Mouse (Mus musculus) gastrocnemius, postnatal 25 days (tissue): ENCODE data around the gene Gm9999. TPM values are rescaled to one million over a fixed set of nuclear protein-coding genes. Genes with fewer than 3 reads are reported as not detected.
A peak's percentile ranks its signal among the peaks of the same experiment; 100 is the strongest.
"Not testable (repeated sequence)": the region's sequence is repeated elsewhere in the genome, so short reads cannot be mapped to it uniquely, and the experiment has no call there.

Experiments
- DNase-seq: peaks from one replicate; pipeline ENCODE4 v3.0.0; 2022
- total RNA-seq, 2 experiments: library from RNA; stranded (reverse); gene quantifications; 1 replicate in 1 of 2; 2 replicates in 1 of 2; pipeline ENCODE4 v1.2.3; 2021

Gm9999 gene
- total RNA-seq, 2 experiments from 2014 or later = not detected

- DNase-seq = no peak
Measured at GRCm38 (mm10) chr7:46999983-47000643, 16.7 kb downstream of the Gm9999 start.

DNA sequence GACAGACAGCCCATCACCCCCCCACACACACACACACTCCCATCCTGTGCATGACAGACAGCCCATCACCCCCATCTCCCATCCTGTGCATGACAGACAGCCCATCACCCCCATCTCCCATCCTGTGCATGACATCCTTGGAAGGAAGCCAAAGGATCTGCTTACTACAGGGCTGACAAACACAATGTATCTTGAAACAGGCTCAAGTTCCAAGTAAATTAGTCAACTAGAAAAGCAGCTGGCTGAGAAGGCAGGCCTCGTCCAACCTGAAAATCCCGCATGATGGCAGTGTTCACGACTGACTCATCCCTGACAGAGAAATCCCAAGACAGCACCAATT lies 17.2 kb downstream of the Gm9999 start:
- DNase-seq = no peak

DNA sequence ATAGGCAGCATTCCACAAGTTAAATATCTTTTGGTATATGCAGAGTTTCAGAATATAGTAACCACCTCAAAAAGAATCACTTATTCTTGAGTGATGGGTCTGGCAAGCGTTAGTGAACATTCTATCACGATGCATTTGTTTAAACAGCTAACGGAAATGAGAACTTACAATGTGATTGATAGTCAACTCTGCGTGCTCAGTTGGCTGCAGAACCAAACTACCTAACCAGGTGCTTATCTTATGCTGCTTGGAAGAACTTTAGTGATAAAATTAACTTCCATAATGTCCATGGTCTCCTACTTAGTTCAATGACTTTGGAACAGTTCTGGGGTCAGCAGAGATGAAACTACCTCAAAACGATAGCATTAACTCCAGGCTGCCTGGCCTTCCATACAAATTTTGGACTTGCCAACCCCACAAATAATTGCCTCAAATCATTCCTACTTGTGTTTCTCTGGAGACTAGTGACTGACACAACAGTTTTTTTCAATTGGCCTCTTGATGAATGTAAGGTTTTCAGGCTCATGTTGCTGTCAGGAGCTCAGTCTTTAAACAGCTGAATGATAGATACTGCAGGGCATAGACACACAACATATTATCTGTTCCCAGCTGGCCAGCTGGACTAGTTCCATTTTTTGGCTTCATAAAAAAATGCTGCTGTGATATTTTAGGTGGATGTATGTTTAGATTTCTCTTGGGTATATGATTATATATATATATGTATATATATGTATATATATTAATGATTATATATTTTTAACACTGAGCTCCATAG lies 17.9 kb downstream of the Gm9999 start:
- DNase-seq = no peak

GRCm38 (mm10) chr7:47001900-47002275 lies 18.5 kb downstream of the Gm9999 start:
- DNase-seq = no peak

GRCm38 (mm10) chr7:47003411-47004115 lies 20.2 kb downstream of the Gm9999 start:
- DNase-seq = no peak

- no peak for DNase-seq
Measured at GRCm38 (mm10) chr7:47007109-47007780, 23.9 kb downstream of the Gm9999 start.

GRCm38 (mm10) chr7:47007818-47008167 lies 24.4 kb downstream of the Gm9999 start:
- no peak for DNase-seq

DNA sequence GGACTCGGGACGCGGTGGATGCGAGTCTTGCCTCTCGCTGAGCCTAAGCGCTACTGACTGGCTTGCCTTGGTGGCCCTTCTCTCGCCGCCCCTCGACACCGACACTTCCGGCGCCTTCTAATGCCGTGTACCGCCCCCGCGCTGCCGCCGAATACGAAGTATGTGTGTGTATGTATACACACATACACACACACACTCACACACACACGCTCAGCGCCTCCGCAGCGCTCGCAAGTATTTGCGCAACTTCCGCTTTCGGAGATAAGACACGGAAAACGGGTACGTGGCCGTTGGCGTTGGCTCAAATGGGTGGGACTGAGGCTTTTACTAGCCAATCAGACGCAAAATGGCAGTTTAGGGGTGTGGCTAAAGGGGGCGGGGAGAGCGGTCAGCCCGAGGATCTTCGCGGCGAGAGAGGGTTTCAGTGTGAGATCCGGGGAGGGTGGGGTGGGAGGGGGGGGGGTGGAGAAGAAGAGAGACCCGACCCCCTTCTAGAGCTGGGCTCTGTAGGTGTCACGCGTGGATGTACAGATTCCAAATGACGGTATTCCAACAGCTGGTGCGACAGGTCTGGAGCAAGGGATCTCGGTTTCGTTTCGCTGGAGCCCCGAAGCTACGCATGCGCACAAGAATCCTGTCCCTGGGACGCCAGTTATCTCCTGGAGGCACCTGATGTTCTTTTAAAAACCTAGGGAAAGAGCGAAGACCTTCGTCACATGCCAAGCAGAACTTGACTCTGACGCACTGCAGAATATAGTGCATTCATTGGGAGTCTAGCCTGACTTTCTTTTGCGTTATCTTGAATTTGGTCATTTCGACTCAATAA lies 25.0 kb downstream of the Gm9999 start, which contains the start of gene Spty2d1:
Gene Spty2d1 (minus strand): TSS at position 244 of the 826 bp plus-strand sequence.
- DNase-seq = peak; percentile 97

DNA sequence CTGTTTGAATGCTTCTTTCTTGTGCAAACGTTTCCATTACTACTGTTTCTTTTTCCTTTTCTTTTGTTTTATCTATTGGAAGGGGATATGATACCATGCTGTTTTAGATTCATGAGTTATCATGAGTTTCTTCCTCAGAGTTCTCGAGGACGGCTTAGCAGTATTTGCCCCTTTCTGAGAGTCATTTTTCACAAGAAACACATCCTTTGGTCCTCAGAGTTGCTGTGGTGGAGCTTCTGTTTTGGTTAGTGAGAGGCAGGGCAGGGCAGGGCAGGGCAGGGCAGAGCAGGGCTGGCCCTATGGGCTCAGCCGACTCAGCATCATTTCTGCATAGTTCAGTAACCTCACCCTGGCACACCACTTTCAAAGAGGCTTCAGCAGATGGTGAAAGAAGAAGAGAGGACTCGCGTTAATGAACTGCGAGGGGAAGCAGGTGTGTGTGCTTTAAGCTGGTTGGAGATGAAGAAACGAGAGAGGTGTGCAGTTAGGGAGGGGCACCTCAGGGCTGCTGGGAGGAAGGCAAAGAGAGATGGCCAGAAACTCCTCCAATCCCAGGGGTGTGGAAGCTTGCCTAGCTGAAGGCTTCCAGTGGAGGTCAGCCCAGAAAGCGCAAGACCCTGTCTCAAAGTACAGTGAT lies 29.9 kb downstream of the Gm9999 start:
- no peak for DNase-seq

GRCm38 (mm10) chr7:47014564-47015389 lies 31.4 kb downstream of the Gm9999 start:
- no peak for DNase-seq

- peak; percentile 88 for DNase-seq
Measured at GRCm38 (mm10) chr7:47015390-47016065, 32.1 kb downstream of the Gm9999 start.

DNA sequence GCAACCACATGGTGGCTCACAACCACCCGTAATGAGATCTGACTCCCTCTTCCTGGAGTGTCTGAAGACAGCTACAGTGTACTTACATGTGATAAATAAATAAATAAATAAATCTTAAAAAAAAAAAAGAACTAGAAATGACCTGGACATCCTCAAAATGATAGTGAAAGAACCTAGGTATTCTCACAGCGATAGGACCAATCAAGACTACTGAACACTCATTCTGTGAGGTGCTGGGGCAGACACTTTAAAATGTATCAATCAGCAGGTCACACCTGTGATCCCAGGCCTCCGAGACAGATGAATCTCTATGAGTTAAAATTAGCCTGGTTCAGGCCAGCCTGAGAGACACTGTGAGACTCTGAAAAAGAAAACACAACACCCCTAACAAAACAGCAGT lies 33.2 kb downstream of the Gm9999 start:
- no peak for DNase-seq

DNA sequence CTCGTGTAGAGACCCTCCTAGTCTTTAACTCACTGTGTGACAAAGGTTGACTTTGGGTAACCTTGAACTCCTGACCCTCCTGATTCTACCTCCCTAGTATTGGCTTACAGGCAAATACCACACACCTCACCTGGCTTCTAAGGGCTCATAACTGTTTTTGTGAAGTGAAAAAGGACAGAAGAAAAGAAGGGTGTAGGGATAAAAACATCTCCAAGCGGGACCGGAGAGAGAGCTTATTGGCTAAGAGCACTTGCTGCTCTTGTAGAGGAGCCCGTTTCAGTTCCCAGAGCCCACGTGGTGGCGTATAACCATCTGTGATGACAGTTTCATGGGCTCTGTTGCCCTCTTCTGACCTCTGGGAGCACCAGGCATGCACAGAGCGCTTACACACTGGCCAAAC lies 33.8 kb downstream of the Gm9999 start:
- DNase-seq = no peak

- no peak for DNase-seq
Measured at GRCm38 (mm10) chr7:47019641-47020040, 36.3 kb downstream of the Gm9999 start.

GRCm38 (mm10) chr7:47020956-47021355 lies 37.6 kb downstream of the Gm9999 start:
- no peak for DNase-seq

- DNase-seq = no peak
Measured at GRCm38 (mm10) chr7:47022482-47022881, 39.1 kb downstream of the Gm9999 start.

DNA sequence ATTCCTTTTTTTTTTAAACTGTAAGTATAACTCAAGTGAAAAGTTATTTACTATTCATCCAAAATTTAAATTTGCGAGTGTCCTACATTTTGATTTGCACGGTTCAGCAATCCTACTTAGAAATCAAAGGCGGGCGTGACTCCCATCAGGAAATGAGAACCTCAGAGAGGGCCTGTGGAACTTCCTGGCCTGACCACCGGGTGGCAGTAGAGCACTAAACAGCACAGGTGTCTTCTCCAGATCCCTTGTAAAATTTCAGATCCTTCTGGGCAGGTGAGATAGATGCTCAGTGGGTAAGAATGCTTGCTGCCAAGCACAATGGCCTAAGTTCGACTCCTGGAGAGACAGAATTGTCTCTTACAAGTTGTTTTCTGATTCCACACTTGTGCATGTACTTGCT lies 40.1 kb downstream of the Gm9999 start:
- DNase-seq = peak; percentile 50

- no peak for DNase-seq
Measured at GRCm38 (mm10) chr7:47024454-47024853, 41.1 kb downstream of the Gm9999 start.

DNA sequence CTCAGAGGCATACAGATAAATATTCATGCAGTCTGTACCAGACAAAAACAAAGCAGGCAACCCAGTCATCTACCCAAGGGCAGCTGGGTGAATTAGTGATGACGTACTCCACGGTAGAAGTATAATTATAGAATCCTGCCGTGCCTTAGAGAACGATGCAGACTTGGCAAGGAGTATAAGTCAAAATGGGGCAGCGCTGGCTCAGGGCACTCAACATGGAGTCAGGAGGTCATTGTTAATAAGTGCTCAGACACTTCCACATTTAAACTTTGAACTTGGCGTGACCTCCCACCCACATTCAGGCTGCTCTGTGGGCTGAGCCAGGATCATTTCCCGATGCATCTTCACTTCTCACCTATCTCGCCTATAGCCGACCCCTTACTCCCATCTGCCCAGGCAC lies 42.0 kb downstream of the Gm9999 start:
- no peak for DNase-seq

- DNase-seq = not testable (repeated sequence)
Measured at GRCm38 (mm10) chr7:47026899-47027298, 43.5 kb downstream of the Gm9999 start.
